Mouse (Mus musculus) hindlimb bud, embryonic 11.5 days (tissue): ENCODE measurements around the gene D930048N14Rik.
"Not testable (repeated sequence)": the region's sequence is repeated elsewhere in the genome, so short reads cannot be mapped to it uniquely, and the experiment has no call there.

Source experiments
- DNase-seq: peaks from one replicate; pipeline ENCODE4 v3.0.0-alpha.2; 2012; ENCODE audit warnings: low read depth, low spot score; ENCODE audit errors: extremely low spot score

D930048N14Rik gene

GRCm38 (mm10) chr11:51650691-51651515 is at the start of gene D930048N14Rik, which contains the start of gene N4bp3:
Gene D930048N14Rik, plus strand, starts transcription at chr11:51650954.
Gene N4bp3, minus strand, starts transcription at chr11:51650842.
- DNase-seq, result no peak

DNA sequence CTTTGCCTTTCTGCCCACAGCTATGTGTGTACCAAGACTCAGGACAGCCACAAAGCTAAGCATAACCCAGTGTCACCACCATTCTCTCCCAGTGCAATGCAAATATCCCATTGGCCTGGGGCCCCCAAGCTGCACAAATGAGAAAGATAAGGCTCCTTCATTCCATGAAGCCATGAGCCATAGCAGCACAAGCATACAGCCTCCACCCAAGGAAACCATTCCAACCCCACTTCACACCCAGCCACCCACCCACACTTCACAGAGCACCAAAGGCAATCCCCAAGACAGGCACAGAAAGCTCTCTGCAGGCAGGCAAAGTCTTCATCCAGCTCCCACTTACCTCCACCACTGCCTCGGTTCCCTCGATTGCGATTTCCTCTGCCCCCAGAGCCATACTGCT is 48.5 kb upstream of the D930048N14Rik start:
- DNase-seq, result no peak

DNA sequence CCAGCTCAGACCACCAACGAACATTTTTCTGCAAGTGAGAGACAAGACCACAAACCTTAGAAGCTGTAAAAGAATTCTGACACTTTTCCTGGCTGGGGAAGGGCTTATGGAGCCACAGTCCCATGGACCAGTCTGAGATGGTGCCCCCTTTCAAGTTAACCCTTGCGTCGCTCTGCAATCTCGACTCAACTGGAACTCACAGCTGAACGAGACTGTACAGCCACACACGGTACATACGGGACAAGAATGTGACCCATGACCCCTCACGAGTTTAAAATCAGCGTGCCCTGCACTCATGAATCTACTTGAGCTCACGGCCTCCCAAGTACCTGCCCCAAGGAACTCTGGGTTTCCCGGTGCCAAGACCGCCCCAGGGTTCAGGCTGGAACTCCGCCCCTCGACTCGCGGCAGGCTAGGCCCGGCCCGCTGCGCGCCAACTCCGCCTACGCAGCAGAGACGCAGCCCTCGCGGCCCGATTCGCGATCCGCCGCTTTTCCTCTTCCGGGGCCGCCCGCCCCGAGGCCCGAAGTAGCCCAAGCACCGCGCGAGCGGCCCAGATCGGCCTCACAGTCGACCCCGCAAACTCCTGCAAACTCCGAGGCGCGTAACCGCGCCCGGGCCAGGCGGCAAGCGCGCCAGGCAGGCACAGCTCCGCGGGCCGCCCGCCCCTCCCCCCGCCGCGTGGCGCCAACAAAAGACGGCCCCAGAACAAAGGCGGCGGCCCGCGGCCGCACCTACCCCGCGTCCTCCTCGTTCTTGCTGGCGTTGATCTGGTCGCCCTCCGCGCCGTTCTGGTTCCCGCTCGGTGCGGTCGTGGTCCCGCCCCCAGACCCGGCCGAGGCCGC is 44.9 kb upstream of the D930048N14Rik start:
- no peak for DNase-seq

DNA sequence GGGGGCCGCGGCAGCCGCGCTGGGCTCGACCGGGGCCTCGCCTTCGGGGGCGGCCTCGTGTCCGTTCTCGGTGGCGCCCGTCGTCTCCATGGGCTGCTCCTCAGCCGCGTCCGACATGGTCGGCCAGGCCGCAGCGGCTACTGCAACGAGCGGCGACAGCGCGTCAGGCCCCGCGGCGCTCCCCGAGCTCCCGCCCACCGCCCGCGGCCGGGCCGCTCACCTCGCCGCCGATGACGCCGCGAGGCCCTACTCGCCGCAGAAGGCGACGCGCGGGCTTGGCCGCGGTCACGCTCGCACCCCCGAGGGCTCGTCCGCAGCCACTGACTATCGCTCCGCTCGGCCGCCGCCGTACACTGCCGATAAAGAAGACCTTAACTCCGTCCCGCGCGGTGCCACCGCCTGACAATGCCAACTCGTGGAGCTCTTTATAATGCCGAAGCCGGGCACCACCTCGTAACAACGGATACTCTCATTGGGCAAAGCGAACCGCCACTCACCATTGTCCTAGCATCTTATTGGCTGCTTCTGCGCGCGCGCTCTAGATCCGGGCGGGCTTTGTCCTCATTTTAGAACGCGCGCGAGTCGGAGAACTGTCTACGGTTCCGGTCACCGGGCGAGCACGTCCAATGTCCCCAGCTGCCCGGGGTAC is 44.2 kb upstream of the D930048N14Rik start, which contains the start of gene Hnrnpab:
Gene Hnrnpab, minus strand, starts transcription at position 401 of the 649 bp plus-strand sequence.
- DNase-seq, result peak; percentile 93

DNA sequence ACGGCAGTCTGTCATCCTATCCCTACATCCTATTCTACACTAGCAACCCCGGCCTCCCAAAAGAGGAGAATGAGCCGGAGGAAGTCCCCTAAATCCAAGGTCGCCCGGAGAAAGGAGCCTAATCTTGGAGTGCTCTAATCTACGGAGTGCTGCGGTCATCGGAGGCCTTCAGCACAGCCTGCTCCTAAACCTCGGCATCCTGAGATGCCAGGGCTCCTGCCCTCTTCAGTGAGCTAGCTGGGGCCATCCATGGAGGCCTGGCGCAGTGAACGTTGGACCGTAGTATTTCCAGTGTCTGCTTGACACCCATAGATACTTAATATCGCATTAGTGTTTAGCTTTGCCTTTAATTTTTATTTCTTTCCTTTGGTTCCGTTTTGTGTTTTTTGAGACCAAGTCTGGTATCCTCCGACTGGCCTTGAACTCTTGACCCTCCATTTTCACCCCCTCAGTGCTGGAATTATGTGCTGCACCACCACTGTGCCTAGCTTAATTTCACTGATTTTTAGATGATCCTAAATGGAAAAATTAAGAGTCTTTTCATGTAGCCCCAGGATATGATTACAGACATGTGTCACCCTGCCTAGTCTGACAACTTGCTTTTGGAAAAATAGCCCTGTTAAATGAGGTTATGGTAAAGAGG is 43.5 kb upstream of the D930048N14Rik start:
- no peak for DNase-seq

DNA sequence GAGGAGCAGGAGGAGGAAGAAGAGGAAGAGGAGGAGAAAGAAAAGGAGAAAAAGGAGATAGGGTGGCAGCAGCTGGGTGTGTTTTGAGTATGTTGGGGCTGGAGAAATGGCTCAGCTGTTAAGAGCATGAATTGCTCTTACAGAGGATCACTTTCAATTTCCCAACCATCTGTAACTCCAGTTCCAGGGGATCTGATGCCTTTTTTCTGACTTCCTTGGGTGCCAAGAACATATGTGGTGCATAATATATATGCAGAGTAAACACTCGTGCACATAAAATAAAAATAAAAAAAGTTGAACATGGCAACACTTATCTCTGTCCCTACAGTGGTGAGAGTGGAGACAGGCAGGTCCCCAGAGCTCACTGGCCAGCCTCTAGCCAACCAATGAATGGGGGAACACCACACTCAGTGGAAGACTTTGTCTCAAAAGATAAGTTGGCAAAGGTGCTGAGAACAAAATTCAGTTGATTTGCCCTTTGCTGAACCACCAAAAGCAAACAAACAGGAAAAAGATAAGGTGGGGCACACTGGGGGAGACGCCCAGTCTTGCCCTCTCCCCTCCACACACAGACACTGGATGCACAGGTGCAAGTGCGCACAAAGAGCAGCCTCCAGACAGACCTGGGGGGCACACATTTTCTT is 41.4 kb upstream of the D930048N14Rik start:
- no peak for DNase-seq

GRCm38 (mm10) chr11:51609940-51610339 is 40.8 kb upstream of the D930048N14Rik start:
- DNase-seq, result not testable (repeated sequence)

GRCm38 (mm10) chr11:51614256-51614655 is 36.5 kb upstream of the D930048N14Rik start:
- no peak for DNase-seq

DNA sequence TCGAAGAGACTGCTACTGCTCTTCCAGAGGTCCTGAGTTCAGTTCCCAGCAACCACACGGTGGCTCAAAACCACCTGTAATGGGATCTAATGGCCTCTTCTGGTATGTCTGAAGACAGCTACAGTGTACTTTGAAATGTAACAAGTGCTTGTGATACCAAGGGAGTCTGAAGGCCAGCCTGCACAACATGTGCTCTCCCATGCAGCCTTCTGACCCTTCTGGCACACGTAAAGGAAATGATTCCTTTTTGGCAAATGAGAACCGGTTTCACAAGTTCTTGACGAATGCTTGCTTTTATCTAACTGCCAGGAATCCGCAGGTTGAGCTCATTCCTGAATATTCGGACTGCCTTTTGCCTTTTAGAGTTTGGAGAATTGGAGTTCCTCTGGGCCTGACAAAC is 35.6 kb upstream of the D930048N14Rik start:
- no peak for DNase-seq

- DNase-seq, result no peak
Measured at GRCm38 (mm10) chr11:51615601-51616000, 35.2 kb upstream of the D930048N14Rik start.

- DNase-seq, result not testable (repeated sequence)
Measured at GRCm38 (mm10) chr11:51616113-51616512, 34.6 kb upstream of the D930048N14Rik start.

GRCm38 (mm10) chr11:51617693-51618092 is 33.1 kb upstream of the D930048N14Rik start:
- DNase-seq, result no peak

- no peak for DNase-seq
Measured at GRCm38 (mm10) chr11:51618894-51619408, 31.8 kb upstream of the D930048N14Rik start.

GRCm38 (mm10) chr11:51619409-51620060 is 31.2 kb upstream of the D930048N14Rik start, which contains the start of gene Nhp2:
Gene Nhp2, plus strand, starts transcription at chr11:51619735.
- peak; percentile 93 for DNase-seq

- no peak for DNase-seq
Measured at GRCm38 (mm10) chr11:51620084-51620483, 30.7 kb upstream of the D930048N14Rik start.

GRCm38 (mm10) chr11:51621776-51622175 is 29.0 kb upstream of the D930048N14Rik start:
- DNase-seq, result no peak

DNA sequence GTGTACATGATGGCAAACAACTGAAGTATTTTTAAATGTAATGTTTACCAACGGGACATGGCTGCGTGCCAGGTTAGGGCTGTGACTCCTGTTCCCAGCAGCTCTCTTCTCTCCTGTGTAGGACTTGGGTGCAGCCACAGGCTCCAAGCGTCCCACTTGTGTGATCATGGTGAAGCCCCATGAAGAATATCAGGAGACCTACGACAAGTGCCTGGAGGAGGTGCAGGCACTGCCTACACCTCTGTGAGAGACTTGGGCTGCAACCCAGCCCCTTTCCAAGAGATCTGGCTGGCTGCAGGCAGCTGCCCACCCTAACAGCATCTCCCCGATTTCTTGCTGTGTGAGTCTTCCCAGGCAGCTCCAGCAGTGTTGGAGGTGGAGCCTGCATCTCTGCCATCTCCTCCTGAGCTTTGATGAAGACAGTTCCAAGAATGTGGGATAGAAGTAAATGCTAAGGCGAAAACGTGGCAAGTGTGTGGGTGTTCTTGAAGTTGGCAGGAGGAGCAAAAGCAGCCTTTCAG is 27.7 kb upstream of the D930048N14Rik start:
- DNase-seq, result no peak

DNA sequence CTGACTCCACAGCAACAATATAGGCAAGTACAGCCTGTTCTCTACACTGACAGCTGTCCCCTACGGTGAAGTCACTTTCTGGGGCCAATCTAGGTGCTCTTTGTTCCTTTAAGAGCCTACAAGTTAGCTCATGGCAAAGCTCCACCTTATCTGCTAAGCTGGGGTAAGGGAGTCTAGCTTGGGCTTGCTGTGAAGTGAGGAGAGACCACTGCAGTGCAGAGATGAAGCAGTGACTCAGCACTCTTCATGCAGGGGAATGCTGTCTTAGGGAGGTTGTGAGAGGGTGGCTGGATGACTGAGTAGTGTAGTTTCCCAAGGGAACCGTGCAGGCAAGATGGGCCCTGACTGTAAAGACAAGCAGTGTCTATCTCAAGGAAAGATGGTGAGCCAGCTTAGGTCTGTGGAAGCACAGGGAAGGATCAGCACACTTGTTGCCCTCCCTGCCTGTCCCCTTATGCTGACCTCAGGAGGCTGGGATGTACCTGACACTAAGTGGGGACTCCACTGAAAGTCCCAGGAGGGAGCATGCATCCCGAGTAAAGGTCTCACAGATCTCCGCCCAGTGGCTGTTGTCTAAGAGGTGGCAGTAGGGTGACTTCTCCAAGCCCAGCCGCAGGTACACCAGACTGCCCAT is 25.4 kb upstream of the D930048N14Rik start:
- no peak for DNase-seq

DNA sequence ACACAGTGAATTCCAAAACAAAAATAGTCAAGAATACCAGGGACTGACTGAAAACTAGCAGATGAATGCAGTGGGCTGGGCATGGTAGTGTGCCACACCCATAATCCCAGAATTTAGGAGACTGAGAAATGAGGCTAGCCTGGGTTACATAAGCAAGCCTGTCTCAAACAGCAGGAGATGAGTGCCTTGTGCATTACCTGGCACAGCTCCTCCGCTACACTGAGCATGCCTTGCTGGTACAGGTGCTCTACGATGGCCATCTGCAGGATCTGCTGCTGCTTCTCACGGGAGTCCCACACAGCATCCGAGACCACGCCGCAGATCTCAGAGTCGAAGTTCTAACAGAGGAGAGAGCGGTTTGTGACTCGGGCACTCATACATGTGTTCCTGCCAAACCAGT is 23.3 kb upstream of the D930048N14Rik start:
- DNase-seq, result no peak
